Mouse (Mus musculus) liver, embryonic 11.5 days (tissue): Measurements from ENCODE around the gene Tal1. TPM values are rescaled to one million over a fixed set of nuclear protein-coding genes. Genes with fewer than 3 reads are reported as not detected.

ENCODE experiments used
- ATAC-seq: fragments of 200-750 bp; cut with Nextera tagmentation; replicated peaks from 2 replicates; pipeline ENCODE4 v1.8.0; 2017; ENCODE audit warnings: moderate number of reproducible peaks, mild to moderate bottlenecking, moderate TSS enrichment, moderate library complexity; ENCODE audit not compliant: low FRiP score
- DNase-seq: peaks from one replicate; pipeline ENCODE4 v3.0.0-alpha.2; 2017; ENCODE audit warnings: low spot score
- H3K27ac ChIP-seq: fragments of 300-500 bp; sonication (generic); 2 replicates; pipeline ENCODE4 v1.5.1; 2014; ENCODE audit warnings: mild to moderate bottlenecking, low read depth, low read length, control low read depth
- H3K27me3 ChIP-seq: fragments of 300-500 bp; sonication (generic); replicated peaks from 2 replicates; pipeline ENCODE4 v1.6.1; 2014; ENCODE audit warnings: low read length, mixed read lengths; ENCODE audit not compliant: control insufficient read depth, insufficient read depth
- H3K36me3 ChIP-seq: fragments of 300-500 bp; sonication (generic); 2 replicates; pipeline ENCODE4 v1.6.1; 2014; ENCODE audit warnings: mild to moderate bottlenecking, low read length, moderate library complexity, mixed read lengths; ENCODE audit not compliant: control insufficient read depth, insufficient read depth
- H3K4me1 ChIP-seq: fragments of 300-500 bp; sonication (generic); replicated peaks from 2 replicates; pipeline ENCODE4 v1.6.1; 2014; ENCODE audit warnings: low read length, mixed read lengths; ENCODE audit not compliant: control insufficient read depth, insufficient read depth
- H3K4me2 ChIP-seq: fragments of 300-500 bp; sonication (generic); 2 replicates; pipeline ENCODE4 v1.6.1; 2014; ENCODE audit warnings: mild to moderate bottlenecking, control low read depth, moderate library complexity
- H3K4me3 ChIP-seq: fragments of 300-500 bp; sonication (generic); 2 replicates; pipeline ENCODE4 v1.5.1; 2014; ENCODE audit warnings: low read depth, low read length, control low read depth
- H3K9ac ChIP-seq: fragments of 300-500 bp; sonication (generic); 2 replicates; pipeline ENCODE4 v1.6.1; 2014; ENCODE audit warnings: low read depth, low read length, control low read depth
- H3K9me3 ChIP-seq: fragments of 300-500 bp; sonication (generic); 2 replicates; pipeline ENCODE4 v1.6.1; 2016; ENCODE audit warnings: low read length, inconsistent platforms, mixed read lengths; ENCODE audit not compliant: control insufficient read depth
- WGBS: fragments of 180-500 bp; shearing (Covaris S2); extraction: QIAGEN DNeasy Blood & Tissue Kit; methylation state at CpG from one replicate; pipeline ENCODE4 v1.1.7; 2014; 5-methylcytosine and 5-hydroxymethylcytosine counted together
- polyA plus RNA-seq: library from polyadenylated mRNA; unstranded; fragments of >200 nt; fragmentation: Nextera tagmentation; extraction: Ambion mirVana; gene quantifications from 2 replicates; pipeline ENCODE4 v1.2.1, GENCODE M21; 2014

Tal1 gene
- polyA plus RNA-seq, 1 experiment from 2014 or later: 42.7 TPM

DNA sequence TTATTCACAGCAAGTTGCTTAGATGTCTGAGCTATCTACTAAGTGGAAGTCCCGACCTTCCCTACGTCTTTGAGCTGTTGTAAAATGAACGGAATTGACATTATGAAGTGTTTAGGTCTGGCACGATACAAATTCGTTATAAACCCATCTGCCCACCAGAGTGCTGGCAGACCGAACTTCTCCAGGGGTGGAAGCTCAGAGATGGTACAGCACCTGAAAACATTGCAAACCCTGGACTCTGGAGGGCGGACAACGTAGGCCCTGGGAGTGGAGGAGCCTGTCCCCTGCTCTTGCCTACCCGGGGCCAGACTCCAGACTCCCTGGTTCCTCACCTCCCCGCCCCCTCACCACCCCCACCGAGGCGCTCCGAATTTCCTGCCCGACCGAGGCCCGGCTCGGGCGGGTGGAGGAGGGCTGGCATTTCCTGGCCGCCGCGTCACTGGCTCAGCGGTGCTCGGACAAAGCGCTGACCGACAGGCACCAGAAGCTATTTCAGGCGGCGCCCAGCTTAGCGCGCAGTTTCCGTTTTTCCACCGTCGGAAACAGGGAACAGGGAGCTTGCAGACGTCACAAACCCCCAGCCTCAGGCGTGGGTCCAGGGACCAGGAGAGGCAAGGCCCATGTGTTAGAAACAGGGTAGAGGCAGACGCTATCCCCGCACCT lies 3.8 kb upstream of the Tal1 start:
- peak overlapping the region; percentile 70 for H3K4me2 ChIP-seq
- WGBS: 3% methylated on average over 36 of the region's 36 CpGs
- H3K36me3 ChIP-seq: no peaks in the 10 kb centered on the region
- H3K4me3 ChIP-seq: peak overlapping the region; percentile 43
- H3K27ac ChIP-seq: peak overlapping the region; percentile 23
- ATAC-seq: peak; percentile 10; the same call in 1 of the 2 replicates
- DNase-seq: peak; percentile 70
- peak overlapping the region; percentile 69 for H3K9ac ChIP-seq
- H3K9me3 ChIP-seq: no peaks in the 10 kb centered on the region
- H3K4me1 ChIP-seq: peaks cover 48% of the 10 kb centered on the region
- peaks cover 20% of the 10 kb centered on the region for H3K27me3 ChIP-seq

GRCm38 (mm10) chr4:115055044-115055443 lies 1.2 kb upstream of the Tal1 start:
- H3K27ac ChIP-seq: peak overlapping the region; percentile 98
- H3K27me3 ChIP-seq: peaks cover 26% of the 10 kb centered on the region
- no peaks in the 10 kb centered on the region for H3K9me3 ChIP-seq
- 23% methylated on average over 2 of the region's 2 CpGs for WGBS
- peaks cover 26% of the 10 kb centered on the region for H3K4me1 ChIP-seq
- peak overlapping the region; percentile 4; the same call in 1 of the 2 replicates for H3K4me2 ChIP-seq
- no peak overlapping the region for H3K4me3 ChIP-seq
- DNase-seq (no peak), ATAC-seq (no peak)
- no peaks in the 10 kb centered on the region for H3K36me3 ChIP-seq
- H3K9ac ChIP-seq: 0 out of 2 replicates have a peak overlapping the region, but pooled peaks have one; percentile 3

DNA sequence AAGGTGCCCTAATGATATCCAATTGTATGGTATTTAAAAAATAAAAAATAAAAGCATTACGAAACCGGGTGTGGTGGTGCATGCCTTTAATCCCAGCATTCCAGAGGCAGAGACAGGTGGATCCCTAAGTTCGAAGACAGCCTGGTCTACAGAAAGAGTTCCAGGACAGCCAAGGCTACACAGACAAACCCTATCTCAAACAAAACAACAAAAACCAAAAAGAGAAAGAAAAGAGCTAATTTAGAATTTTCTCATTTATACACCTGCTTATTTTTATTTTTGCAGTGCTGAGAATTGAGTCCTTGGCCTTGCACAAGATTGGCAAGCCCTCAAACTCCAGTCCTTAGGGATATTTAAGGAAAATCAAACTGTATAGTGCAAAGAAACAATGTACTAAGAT lies 535 bp upstream of the Tal1 start:
- H3K27ac ChIP-seq: peak overlapping the region; percentile 98
- peaks cover 33% of the 10 kb centered on the region for H3K27me3 ChIP-seq
- H3K4me1 ChIP-seq: peaks cover 26% of the 10 kb centered on the region
- DNase-seq (no peak), ATAC-seq (no peak)
- H3K9me3 ChIP-seq: no peaks in the 10 kb centered on the region
- no peaks in the 10 kb centered on the region for H3K36me3 ChIP-seq
- peak overlapping the region; percentile 77 for H3K4me3 ChIP-seq
- H3K4me2 ChIP-seq: peak overlapping the region; percentile 88
- H3K9ac ChIP-seq: peak overlapping the region; percentile 98
- 37% methylated on average over 3 of the region's 3 CpGs for WGBS

GRCm38 (mm10) chr4:115056921-115057673 lies 871 bp downstream of the Tal1 start:
- Histone ChIP-seq H3K27me3 (peaks cover 35% of the 10 kb centered on the region), H3K36me3 (no peaks in the 10 kb centered on the region), H3K4me1 (peaks cover 23% of the 10 kb centered on the region), H3K9ac (peak overlapping the region; percentile 98), H3K4me3 (peak overlapping the region; percentile 77), H3K27ac (peak overlapping the region; percentile 98), H3K9me3 (no peaks in the 10 kb centered on the region), H3K4me2 (peak overlapping the region; percentile 88)
- DNase-seq (peak; percentile 78), ATAC-seq (peak; percentile 48)
- WGBS: under 1% methylated on average over 48 of the region's 48 CpGs

GRCm38 (mm10) chr4:115057674-115058316 lies 1.6 kb downstream of the Tal1 start:
- ATAC-seq: peak; percentile 7
- no peaks in the 10 kb centered on the region for H3K36me3 ChIP-seq

GRCm38 (mm10) chr4:115058317-115058761 lies 2.1 kb downstream of the Tal1 start:
- H3K4me2 ChIP-seq: peak overlapping the region; percentile 88
- peaks cover 12% of the 10 kb centered on the region for H3K4me1 ChIP-seq
- DNase-seq: peak; percentile 64
- no peak for ATAC-seq
- no peaks in the 10 kb centered on the region for H3K9me3 ChIP-seq
- H3K9ac ChIP-seq: peak overlapping the region; percentile 98
- under 1% methylated on average over 20 of the region's 20 CpGs for WGBS
- peak overlapping the region; percentile 77 for H3K4me3 ChIP-seq
- peak overlapping the region; percentile 98 for H3K27ac ChIP-seq
- no peaks in the 10 kb centered on the region for H3K36me3 ChIP-seq
- peaks cover 41% of the 10 kb centered on the region for H3K27me3 ChIP-seq

More at GRCm38 (mm10) chr4:115057674-115058316, 1.6 kb downstream of the Tal1 start:
- peak; percentile 68 for DNase-seq
- peaks cover 16% of the 10 kb centered on the region for H3K4me1 ChIP-seq
- peak overlapping the region; percentile 88 for H3K4me2 ChIP-seq
- H3K27me3 ChIP-seq: peaks cover 39% of the 10 kb centered on the region
- H3K9me3 ChIP-seq: no peaks in the 10 kb centered on the region
- H3K9ac ChIP-seq: peak overlapping the region; percentile 98
- peak overlapping the region; percentile 98 for H3K27ac ChIP-seq
- peak overlapping the region; percentile 77 for H3K4me3 ChIP-seq
- 1% methylated on average over 33 of the region's 33 CpGs for WGBS

GRCm38 (mm10) chr4:115058871-115059590 lies 2.8 kb downstream of the Tal1 start:
- 1% methylated on average over 23 of the region's 23 CpGs for WGBS
- H3K9ac ChIP-seq: peak overlapping the region; percentile 98
- peak overlapping the region; percentile 88 for H3K4me2 ChIP-seq
- H3K36me3 ChIP-seq: no peaks in the 10 kb centered on the region
- peak; percentile 62 for DNase-seq
- no peaks in the 10 kb centered on the region for H3K9me3 ChIP-seq
- H3K4me1 ChIP-seq: peaks cover 15% of the 10 kb centered on the region
- H3K27ac ChIP-seq: peak overlapping the region; percentile 98
- ATAC-seq: peak; percentile 15; the same call in 1 of the 2 replicates
- peak overlapping the region; percentile 77 for H3K4me3 ChIP-seq
- peaks cover 44% of the 10 kb centered on the region for H3K27me3 ChIP-seq

DNA sequence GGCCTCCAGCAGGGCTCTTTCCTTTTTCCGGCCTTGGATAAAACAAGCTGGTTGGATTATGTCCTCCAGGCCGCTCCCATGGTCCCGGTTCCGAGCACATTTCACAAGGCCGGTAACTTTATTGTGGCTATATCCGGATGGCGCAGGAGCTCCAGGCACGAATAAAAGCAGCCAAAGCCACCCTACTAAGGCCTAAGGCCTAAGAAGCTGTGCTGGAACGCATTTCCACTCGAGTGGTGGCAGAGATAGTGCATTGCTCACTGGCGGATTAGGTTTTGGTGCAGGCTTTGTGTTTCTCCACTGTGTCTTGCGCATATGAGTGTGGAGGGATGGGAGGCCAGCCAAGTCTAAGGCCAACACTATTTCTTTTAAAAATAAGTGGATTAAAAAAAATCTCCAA lies 3.6 kb downstream of the Tal1 start:
- peaks cover 39% of the 10 kb centered on the region for H3K27me3 ChIP-seq
- peaks cover 4% of the 10 kb centered on the region; the same call in 1 of the 2 replicates for H3K36me3 ChIP-seq
- 3% methylated on average over 12 of the region's 12 CpGs for WGBS
- H3K27ac ChIP-seq: peak overlapping the region; percentile 98
- ATAC-seq: no peak
- DNase-seq: no peak
- peak overlapping the region; percentile 88 for H3K4me2 ChIP-seq
- H3K9me3 ChIP-seq: no peaks in the 10 kb centered on the region
- peak overlapping the region; percentile 77 for H3K4me3 ChIP-seq
- peak overlapping the region; percentile 98 for H3K9ac ChIP-seq
- peaks cover 17% of the 10 kb centered on the region for H3K4me1 ChIP-seq
